Mouse (Mus musculus) adipocyte (in vitro differentiated cells): Measurements from ENCODE around the gene Cdk13.

ENCODE experiments used
- DNase-seq: peaks from one replicate; pipeline ENCODE4 v3.0.0-alpha.2; 2016; ENCODE audit warnings: low spot score

Cdk13 gene

GRCm38 (mm10) chr13:17804909-17805613, at the start of gene Cdk13:
Cdk13 (minus strand) TSS chr13:17805097.
- DNase-seq, result peak; percentile 98

- no peak for DNase-seq
Observed at GRCm38 (mm10) chr13:17843336-17843735, 38.4 kb upstream of the Cdk13 start.

GRCm38 (mm10) chr13:17842756-17843155, 37.9 kb upstream of the Cdk13 start:
- DNase-seq, result no peak

- no peak for DNase-seq
Observed at GRCm38 (mm10) chr13:17839137-17839536, 34.2 kb upstream of the Cdk13 start.

GRCm38 (mm10) chr13:17838484-17838851, 33.6 kb upstream of the Cdk13 start:
- DNase-seq, result peak; percentile 91

GRCm38 (mm10) chr13:17837610-17838483, 33.0 kb upstream of the Cdk13 start:
- DNase-seq, result peak; percentile 67

GRCm38 (mm10) chr13:17836808-17837207, 31.9 kb upstream of the Cdk13 start:
- no peak for DNase-seq

GRCm38 (mm10) chr13:17832940-17833339, 28.0 kb upstream of the Cdk13 start:
- no peak for DNase-seq

GRCm38 (mm10) chr13:17817226-17817625, 12.3 kb upstream of the Cdk13 start:
- no peak for DNase-seq

- no peak for DNase-seq
Observed at GRCm38 (mm10) chr13:17805614-17805975, 698 bp upstream of the Cdk13 start.

- DNase-seq, result peak; percentile 34
Observed at GRCm38 (mm10) chr13:17804058-17804841, 647 bp downstream of the Cdk13 start.

GRCm38 (mm10) chr13:17803331-17804057, 1.4 kb downstream of the Cdk13 start:
- peak; percentile 77 for DNase-seq

GRCm38 (mm10) chr13:17802880-17803279, 2.0 kb downstream of the Cdk13 start:
- DNase-seq, result no peak

- DNase-seq, result no peak
Observed at GRCm38 (mm10) chr13:17799735-17800134, 5.2 kb downstream of the Cdk13 start.

GRCm38 (mm10) chr13:17795757-17796456, 9.0 kb downstream of the Cdk13 start:
- DNase-seq, result no peak

GRCm38 (mm10) chr13:17783643-17784042, 21.3 kb downstream of the Cdk13 start:
- peak; percentile 66 for DNase-seq

- DNase-seq, result no peak
Observed at GRCm38 (mm10) chr13:17779923-17780322, 25.0 kb downstream of the Cdk13 start.

- DNase-seq, result no peak
Observed at GRCm38 (mm10) chr13:17776303-17776702, 28.6 kb downstream of the Cdk13 start.

GRCm38 (mm10) chr13:17775364-17775763, 29.5 kb downstream of the Cdk13 start:
- no peak for DNase-seq

- no peak for DNase-seq
Observed at GRCm38 (mm10) chr13:17773112-17773511, 31.8 kb downstream of the Cdk13 start.

GRCm38 (mm10) chr13:17772574-17772973, 32.3 kb downstream of the Cdk13 start:
- DNase-seq, result no peak
